Mouse (Mus musculus) MEL (cell line): ENCODE data around the gene Rdh16f1. TPM values are rescaled to one million over a fixed set of nuclear protein-coding genes. Genes with fewer than 3 reads are reported as not detected.

Experiments
- DNase-seq: peaks from one replicate; pipeline ENCODE4 v3.0.0; 2011; ENCODE audit warnings: low read depth, low spot score
- H3K27ac ChIP-seq: 2 replicates; pipeline ENCODE4 v1.5.1; 2012; ENCODE audit warnings: low read depth, mild to moderate bottlenecking, control low read depth, low read length, moderate library complexity; ENCODE audit not compliant: control insufficient read depth
- H3K27me3 ChIP-seq, 2 experiments: fragments of 150-350 bp in 1 of 2; sonication (generic) in 1 of 2; 2 replicates each; pipeline ENCODE4 v1.6.1; 2012; ENCODE audit warnings: low read length in 2 of 2, mild to moderate bottlenecking in 2 of 2, improper control_type of control experiment in 1 of 2, moderate library complexity in 1 of 2; ENCODE audit not compliant: insufficient read depth in 2 of 2, control insufficient read depth in 1 of 2
- H3K36me3 ChIP-seq, 2 experiments: 2 replicates each; pipeline ENCODE4 v1.6.1; 2012 to 2014; ENCODE audit warnings: low read length in 2 of 2, improper control_type of control experiment in 1 of 2, inconsistent platforms in 1 of 2, mild to moderate bottlenecking in 1 of 2; ENCODE audit not compliant: insufficient read depth in 2 of 2, control insufficient read depth in 1 of 2
- H3K4me1 ChIP-seq, 2 experiments: fragments of 150-350 bp in 1 of 2; sonication (generic) in 1 of 2; 2 replicates each; pipeline ENCODE4 v1.6.1; 2012; ENCODE audit warnings: low read length in 2 of 2, improper control_type of control experiment in 1 of 2, mild to moderate bottlenecking in 1 of 2; ENCODE audit not compliant: insufficient read depth in 2 of 2, control insufficient read depth in 1 of 2
- H3K4me3 ChIP-seq, 2 experiments: fragments of 150-350 bp in 1 of 2; sonication (generic) in 1 of 2; 2 replicates each; pipeline ENCODE4 v1.5.1; 2012; ENCODE audit warnings: low read depth in 2 of 2, low read length in 2 of 2, mild to moderate bottlenecking in 2 of 2, moderate library complexity in 2 of 2, control low read depth in 1 of 2, improper control_type of control experiment in 1 of 2; ENCODE audit not compliant: control insufficient read depth in 1 of 2, insufficient read depth in 1 of 2
- H3K79me2 ChIP-seq: 2 replicates; pipeline ENCODE4 v1.6.1; 2012; ENCODE audit warnings: mild to moderate bottlenecking, low read length, moderate library complexity; ENCODE audit not compliant: control insufficient read depth, poor library complexity, insufficient read depth
- H3K9ac ChIP-seq: 2 replicates; pipeline ENCODE4 v1.6.1; 2012; ENCODE audit warnings: low read depth, mild to moderate bottlenecking, control low read depth, low read length, moderate library complexity; ENCODE audit not compliant: control insufficient read depth, poor library complexity, severe bottlenecking
- H3K9me3 ChIP-seq: fragments of 150-350 bp; sonication (generic); replicated peaks from 2 replicates; pipeline ENCODE4 v1.6.1; 2012; ENCODE audit warnings: mild to moderate bottlenecking, low read length, improper control_type of control experiment, moderate library complexity; ENCODE audit not compliant: insufficient read depth
- BHLHE40 ChIP-seq: IDR thresholded peaks from 2 replicates; pipeline ENCODE4 v1.6.1; 2012; ENCODE audit warnings: low read depth, mild to moderate bottlenecking, inconsistent platforms, low read length, improper control_type of control experiment, borderline replicate concordance
- CHD1 ChIP-seq: IDR thresholded peaks from 2 replicates; pipeline ENCODE4 v1.6.1; 2012; ENCODE audit warnings: low read depth, mild to moderate bottlenecking, inconsistent platforms, low read length, improper control_type of control experiment
- CTCF ChIP-seq, 3 experiments: IDR thresholded peaks in 2 of 3; conservative IDR thresholded peaks in 1 of 3; 2 replicates each; pipeline ENCODE4 v1.5.1; 2011 to 2012; ENCODE audit warnings: low read length in 3 of 3, low read depth in 2 of 3, mild to moderate bottlenecking in 2 of 3, improper control_type of control experiment in 1 of 3, inconsistent platforms in 1 of 3, mixed read lengths in 1 of 3, moderate library complexity in 1 of 3; ENCODE audit not compliant: control insufficient read depth in 1 of 3, insufficient read depth in 1 of 3, poor library complexity in 1 of 3, severe bottlenecking in 1 of 3
- ELF1 ChIP-seq: IDR thresholded peaks from 2 replicates; pipeline ENCODE4 v1.6.1; 2014; ENCODE audit warnings: low read depth, mild to moderate bottlenecking, inconsistent platforms, low read length, improper control_type of control experiment, moderate library complexity
- EP300 ChIP-seq, 2 experiments: IDR thresholded peaks; 2 replicates each; pipeline ENCODE4 v1.6.1; 2011; ENCODE audit warnings: improper control_type of control experiment in 2 of 2, low read length in 2 of 2, low read depth in 1 of 2, mild to moderate bottlenecking in 1 of 2
- ETS1 ChIP-seq: IDR thresholded peaks from 2 replicates; pipeline ENCODE4 v1.6.1; 2012; ENCODE audit warnings: low read depth, mild to moderate bottlenecking, inconsistent platforms, low read length, improper control_type of control experiment, moderate library complexity
- HCFC1 ChIP-seq: IDR thresholded peaks from 2 replicates; pipeline ENCODE4 v1.6.1; 2012; ENCODE audit warnings: low read depth, mild to moderate bottlenecking, inconsistent platforms, low read length, improper control_type of control experiment, moderate library complexity
- JUND ChIP-seq: IDR thresholded peaks from 2 replicates; pipeline ENCODE4 v1.6.1; 2011; ENCODE audit warnings: low read depth, mild to moderate bottlenecking, improper control_type of control experiment, low read length
- MAFK ChIP-seq: IDR thresholded peaks from 2 replicates; pipeline ENCODE4 v1.6.1; 2011; ENCODE audit warnings: low read depth, mild to moderate bottlenecking, low read length, improper control_type of control experiment, borderline replicate concordance
- MAX ChIP-seq: IDR thresholded peaks from 2 replicates; pipeline ENCODE4 v1.6.1; 2011; ENCODE audit warnings: low read length, improper control_type of control experiment
- MAZ ChIP-seq: IDR thresholded peaks from 2 replicates; pipeline ENCODE4 v1.6.1; 2012; ENCODE audit warnings: low read depth, mild to moderate bottlenecking, inconsistent platforms, low read length, improper control_type of control experiment
- MEF2A ChIP-seq: IDR thresholded peaks from 2 replicates; pipeline ENCODE4 v1.6.1; 2014; ENCODE audit warnings: low read depth, mild to moderate bottlenecking, inconsistent platforms, low read length, improper control_type of control experiment; ENCODE audit not compliant: poor library complexity, insufficient replicate concordance, severe bottlenecking; ENCODE audit errors: extremely low read depth
- MXI1 ChIP-seq: IDR thresholded peaks from 2 replicates; pipeline ENCODE4 v1.6.1; 2011; ENCODE audit warnings: mild to moderate bottlenecking, low read depth, low read length, improper control_type of control experiment
- MYC ChIP-seq: IDR thresholded peaks from 2 replicates; pipeline ENCODE4 v1.6.1; 2011; ENCODE audit warnings: low read depth, mild to moderate bottlenecking, low read length, improper control_type of control experiment, moderate library complexity
- NELFE ChIP-seq: IDR thresholded peaks from 2 replicates; pipeline ENCODE4 v1.6.1; 2011; ENCODE audit warnings: low read depth, low read length, improper control_type of control experiment
- NRF1 ChIP-seq: IDR thresholded peaks from 2 replicates; pipeline ENCODE4 v1.6.1; 2014; ENCODE audit warnings: low read depth, mild to moderate bottlenecking, inconsistent platforms, low read length, improper control_type of control experiment, moderate library complexity; ENCODE audit not compliant: poor library complexity, insufficient read depth, severe bottlenecking
- RAD21 ChIP-seq: IDR thresholded peaks from 2 replicates; pipeline ENCODE4 v1.6.1; 2011; ENCODE audit warnings: mild to moderate bottlenecking, low read depth, low read length, improper control_type of control experiment
- RCOR1 ChIP-seq: IDR thresholded peaks from 2 replicates; pipeline ENCODE4 v1.6.1; 2012; ENCODE audit warnings: low read depth, mild to moderate bottlenecking, inconsistent platforms, low read length, improper control_type of control experiment
- SIN3A ChIP-seq: IDR thresholded peaks from 2 replicates; pipeline ENCODE4 v1.6.1; 2012; ENCODE audit warnings: low read length, improper control_type of control experiment, inconsistent platforms
- SMC3 ChIP-seq: IDR thresholded peaks from 2 replicates; pipeline ENCODE4 v1.6.1; 2011; ENCODE audit warnings: low read depth, low read length, improper control_type of control experiment
- TCF12 ChIP-seq: IDR thresholded peaks from 2 replicates; pipeline ENCODE4 v1.6.1; 2014; ENCODE audit warnings: low read depth, mild to moderate bottlenecking, inconsistent platforms, low read length, improper control_type of control experiment, moderate library complexity
- USF1 ChIP-seq: IDR thresholded peaks from 2 replicates; pipeline ENCODE4 v1.6.1; 2014; ENCODE audit warnings: low read depth, mild to moderate bottlenecking, inconsistent platforms, low read length, improper control_type of control experiment, moderate library complexity
- USF2 ChIP-seq, 2 experiments: IDR thresholded peaks; 2 replicates each; pipeline ENCODE4 v1.6.1; 2011 to 2012; ENCODE audit warnings: improper control_type of control experiment in 2 of 2, low read length in 2 of 2, borderline replicate concordance in 1 of 2, inconsistent platforms in 1 of 2, low read depth in 1 of 2, mild to moderate bottlenecking in 1 of 2; ENCODE audit not compliant: insufficient read depth in 1 of 2
- ZC3H11A ChIP-seq: IDR thresholded peaks from 2 replicates; pipeline ENCODE4 v1.6.1; 2012; ENCODE audit warnings: low read depth, mild to moderate bottlenecking, inconsistent platforms, low read length, improper control_type of control experiment
- ZNF384 ChIP-seq: IDR thresholded peaks from 2 replicates; pipeline ENCODE4 v1.6.1; 2012; ENCODE audit warnings: low read depth, mild to moderate bottlenecking, inconsistent platforms, low read length, improper control_type of control experiment
- polyA plus RNA-seq, 2 experiments: library from polyadenylated mRNA; stranded (reverse) in 1 of 2; unstranded in 1 of 2; fragments of >175 nt in 1 of 2; fragments of >200 nt in 1 of 2; gene quantifications; 2 replicates each; pipeline versions ENCODE4 v1.2.1 to v1.2.4; 2012; ENCODE audit warnings: low replicate concordance in 2 of 2, low read depth in 1 of 2; ENCODE audit not compliant: insufficient read length in 2 of 2, insufficient read depth in 1 of 2, missing spikeins in 1 of 2
- total RNA-seq: library from RNA; depleted of rRNA; stranded (reverse); fragments of 300-350 nt; gene quantifications from 2 replicates; pipeline ENCODE4 v1.2.3, GENCODE M21; 2012

Gene Rdh16f1
- total and polyA plus RNA-seq, 3 experiments: not detected

DNA sequence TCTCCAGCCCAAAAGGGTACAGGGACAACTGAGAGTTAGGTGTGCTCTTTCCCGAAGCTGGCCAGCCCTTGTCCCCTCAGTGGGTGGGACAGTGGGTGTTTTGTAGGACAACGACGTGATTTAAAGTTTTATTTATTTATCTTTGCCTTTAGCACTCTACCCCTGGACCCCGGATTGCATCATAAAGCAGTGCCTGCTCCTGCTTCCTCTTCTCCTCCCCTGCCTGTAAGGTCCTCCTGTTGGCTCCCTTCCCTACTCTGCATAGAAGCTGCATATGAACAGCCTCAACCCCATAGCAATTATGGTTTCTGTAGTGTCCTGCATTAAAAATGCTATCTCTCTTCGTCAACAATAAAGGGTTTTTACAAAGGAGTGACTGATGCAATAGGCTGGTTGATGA, 28.2 kb upstream of the Rdh16f1 start (continued):
- TF ChIP-seq ETS1: peak; percentile 38
- peak; percentile 68; the same call in 1 of the 2 replicates for TF ChIP-seq RCOR1
- TF ChIP-seq, all 39 proteins: peak for 8

DNA sequence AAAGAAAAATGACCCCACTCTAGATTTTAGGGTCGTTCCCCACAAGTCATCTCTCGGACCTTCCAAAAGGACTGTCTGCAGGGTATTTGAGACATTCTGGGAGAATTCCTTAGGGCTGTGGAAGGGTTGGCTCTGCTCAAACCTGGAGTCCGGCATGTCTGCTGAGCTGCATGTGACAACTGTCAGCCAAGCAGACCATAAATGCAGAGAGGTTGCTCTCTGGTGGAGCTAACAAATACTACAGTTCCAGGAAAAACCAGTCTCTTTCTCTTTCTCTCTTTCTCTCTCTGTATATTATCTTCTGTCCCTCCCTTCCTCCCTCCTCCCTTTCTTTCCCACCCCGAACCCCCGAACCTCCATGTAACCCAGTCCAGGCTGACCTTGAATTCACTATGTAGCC, 25.2 kb upstream of the Rdh16f1 start:
- Histone ChIP-seq H3K36me3 (peaks cover 0 to 22% of the 10 kb centered on the region in 2 experiments; a peak in 2 of 4 replicates), H3K27me3 (no peaks in the 10 kb centered on the region), H3K9ac (no peak overlapping the region), H3K4me3 (no peak overlapping the region), H3K4me1 (peaks cover 20 to 34% of the 10 kb centered on the region in 2 experiments)
- peak; percentile 58 for DNase-seq
- TF ChIP-seq HCFC1 (no peak), ELF1 (0 out of 2 replicates have a peak, but pooled peaks have one; percentile 4), ZC3H11A (peak; percentile 65), RAD21 (peak; percentile 80), USF1 (peak; percentile 48; the same call in 1 of the 2 replicates), NELFE (no peak), MXI1 (peak; percentile 82), SIN3A (peak; percentile 57), MAX (peak; percentile 52), CTCF (IDR thresholded peaks at IDR 0.05 in 2 of 3, conservative IDR thresholded peaks at IDR 0.05 in 1 of 3; ENCODE audit: control insufficient read depth in 1 of 3, insufficient read depth in 1 of 3, low read depth in 2 of 3, low read length in 3 of 3, poor library complexity in 1 of 3, severe bottlenecking in 1 of 3) (peak; percentile 29 to 81 (median 32)), SMC3 (peak; percentile 86), MAFK (no peak), BHLHE40 (peak; percentile 67; the same call in 1 of the 2 replicates), MYC (0 out of 2 replicates have a peak, but pooled peaks have one; percentile 61), JUND (no peak)
- TF ChIP-seq, all 39 proteins: peak for 11
- Histone ChIP-seq H3K79me2 (peaks cover under 1% of the 10 kb centered on the region; the same call in 1 of the 2 replicates), H3K9me3 (no peaks in the 10 kb centered on the region), H3K27ac (no peak overlapping the region)

DNA sequence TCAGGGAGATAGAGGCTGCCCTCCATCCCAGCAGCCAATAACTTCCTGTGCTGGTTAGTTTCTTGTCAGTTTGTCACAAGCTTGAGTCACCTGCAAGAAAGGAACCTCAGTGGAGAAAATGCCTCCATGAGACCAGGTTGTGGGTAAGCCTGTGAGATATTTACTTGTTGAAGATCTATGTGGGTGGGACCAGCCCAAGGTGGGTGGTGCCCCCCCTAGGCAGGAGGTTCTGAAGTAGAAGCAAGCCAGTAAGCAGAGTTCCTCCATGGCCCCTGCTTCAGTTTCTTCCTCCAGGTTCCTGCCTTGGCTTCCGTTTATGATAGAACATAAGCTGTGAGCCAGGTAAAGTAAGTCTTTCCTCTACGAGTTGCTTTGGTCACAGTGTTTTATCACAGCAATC, 23.3 kb upstream of the Rdh16f1 start:
- Histone ChIP-seq H3K9me3 (no peaks in the 10 kb centered on the region), H3K9ac (no peak overlapping the region), H3K27ac (peak overlapping the region; percentile 89), H3K79me2 (peaks cover 9% of the 10 kb centered on the region), H3K27me3 (no peaks in the 10 kb centered on the region), H3K4me1 (peaks cover 11 to 24% of the 10 kb centered on the region in 2 experiments), H3K4me3 (peak overlapping the region in 1 of 2 experiments; percentile 27; a peak in 2 of 4 replicates), H3K36me3 (peaks cover 0 to 23% of the 10 kb centered on the region in 2 experiments; a peak in 2 of 4 replicates)
- peak; percentile 71 for DNase-seq
- TF ChIP-seq ZNF384: no peak
- TF ChIP-seq HCFC1: no peak
- no peak for TF ChIP-seq TCF12
- no peak for TF ChIP-seq MEF2A
- no peak for TF ChIP-seq USF2 (IDR thresholded peaks at IDR 0.05; ENCODE audit: borderline replicate concordance in 1 of 2, insufficient read depth in 1 of 2, low read depth in 1 of 2, low read length in 2 of 2)
- no peak for TF ChIP-seq MXI1
- no peak for TF ChIP-seq MAZ
- no peak for TF ChIP-seq CHD1
- TF ChIP-seq SMC3: no peak
- TF ChIP-seq EP300 (IDR thresholded peaks at IDR 0.05; ENCODE audit: low read depth in 1 of 2, low read length in 2 of 2): no peak
- no peak for TF ChIP-seq USF1
- TF ChIP-seq NRF1: no peak
